Mouse (Mus musculus): ENCODE measurements around the gene Csnk1g2.
"Not testable (repeated sequence)": the region's sequence is repeated elsewhere in the genome, so short reads cannot be mapped to it uniquely, and the experiment has no call there.

The Csnk1g2 gene

GRCm38 (mm10) chr10:80623457-80624191, 986 bp downstream of the Csnk1g2 start:
- peak; percentile 33 to 57 for DNase-seq (ENCODE audit: low spot score in 2 of 2)

GRCm38 (mm10) chr10:80625764-80626163, 3.1 kb downstream of the Csnk1g2 start:
- DNase-seq (ENCODE audit: low spot score in 2 of 2) = no peak

GRCm38 (mm10) chr10:80627685-80628084, 5.0 kb downstream of the Csnk1g2 start:
- no peak for DNase-seq (ENCODE audit: low spot score in 2 of 2)

DNA sequence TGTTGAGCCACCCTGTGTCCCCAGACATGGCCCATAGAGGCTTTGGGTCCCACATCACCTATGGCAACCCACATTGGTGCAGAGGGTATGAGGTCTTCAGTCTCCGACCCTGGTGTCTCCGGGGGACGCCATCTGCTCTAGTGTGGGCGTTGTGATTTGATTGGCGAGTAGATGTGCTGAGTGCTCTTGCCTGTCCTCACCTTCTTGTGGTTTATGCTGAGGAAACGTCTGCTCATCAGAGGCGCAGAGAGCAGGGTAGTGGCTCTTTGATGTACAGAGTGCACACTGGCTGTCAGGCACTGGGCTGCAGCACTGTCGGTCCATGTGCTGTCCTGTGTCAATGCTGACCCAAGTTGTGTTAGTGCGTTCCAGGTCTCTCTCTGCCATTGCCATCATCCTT, 6.3 kb downstream of the Csnk1g2 start:
- no peak for DNase-seq (ENCODE audit: low spot score in 2 of 2)

DNA sequence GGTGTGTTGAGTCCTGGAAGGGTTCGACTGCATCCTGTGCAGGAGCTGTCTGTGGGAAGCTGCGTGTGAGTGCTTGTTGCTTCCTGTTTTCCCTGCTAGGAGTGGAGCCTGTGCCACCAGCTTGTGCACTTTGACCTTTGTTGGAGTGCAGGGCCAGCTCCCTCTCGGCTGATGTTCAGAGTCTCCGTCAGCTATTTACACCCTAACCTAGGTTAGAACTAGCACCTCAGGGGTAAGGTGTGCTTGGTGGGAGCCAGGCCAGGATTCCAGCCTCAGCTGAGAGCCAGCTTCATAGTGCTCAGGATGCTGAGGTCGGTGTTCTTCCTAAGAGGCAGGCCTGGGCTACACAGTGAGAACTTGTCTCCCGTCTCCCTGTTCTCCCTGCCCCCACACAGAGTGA, 12.7 kb downstream of the Csnk1g2 start:
- no peak for DNase-seq (ENCODE audit: low spot score in 2 of 2)

DNA sequence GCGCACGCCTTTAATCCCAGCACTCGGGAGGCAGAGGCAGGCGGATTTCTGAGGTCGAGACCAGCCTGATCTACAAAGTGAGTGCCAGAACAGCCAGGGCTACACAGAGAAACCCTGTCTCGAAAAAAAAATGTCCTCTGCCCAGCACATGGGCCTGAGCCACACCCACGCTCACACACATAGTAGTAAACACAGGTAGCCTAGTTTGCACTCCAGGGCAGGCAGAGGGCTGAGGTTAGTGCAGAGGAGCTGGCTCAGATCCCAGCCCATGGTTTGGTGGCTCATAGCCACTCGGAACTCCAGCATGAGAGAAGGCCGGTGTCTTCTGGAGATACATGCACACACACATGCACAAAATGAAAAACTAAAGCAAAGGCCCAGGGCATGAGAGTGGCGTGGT, 24.3 kb downstream of the Csnk1g2 start:
- no peak for DNase-seq (ENCODE audit: low spot score in 2 of 2)

- not testable (repeated sequence) for DNase-seq (ENCODE audit: low spot score in 2 of 2)
Observed at GRCm38 (mm10) chr10:80649910-80650309, 27.3 kb downstream of the Csnk1g2 start.

- peak; percentile 36 to 49 for DNase-seq (ENCODE audit: low spot score in 2 of 2)
Observed at GRCm38 (mm10) chr10:80650392-80650791, 27.8 kb downstream of the Csnk1g2 start.

DNA sequence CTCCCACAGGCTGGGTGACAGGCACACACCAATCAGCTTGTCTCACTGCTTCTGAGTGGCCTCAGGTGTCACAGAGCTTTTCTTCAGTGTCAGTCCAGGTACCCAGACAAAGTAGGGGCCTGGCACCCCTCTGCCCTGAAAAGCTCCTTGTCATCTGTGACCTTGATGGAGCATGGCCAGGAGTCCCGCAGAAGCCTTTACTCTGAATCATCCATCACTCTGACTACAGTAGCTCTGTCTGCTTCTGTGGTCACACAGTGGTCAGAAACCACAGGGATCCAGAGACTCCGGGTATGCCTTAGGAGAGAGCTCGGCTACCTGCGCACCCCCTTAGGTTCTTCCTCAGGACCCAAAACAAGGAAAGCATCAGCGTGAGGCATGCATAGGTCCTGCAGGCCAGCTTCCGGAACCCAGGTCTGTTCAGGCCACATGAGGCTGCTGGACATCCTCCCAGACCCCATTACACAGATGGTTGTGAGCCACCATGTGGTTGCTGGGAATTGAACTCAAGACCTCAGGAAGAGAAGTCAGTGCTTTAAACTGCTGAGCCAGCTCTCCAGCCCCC, 30.6 kb downstream of the Csnk1g2 start:
- DNase-seq (ENCODE audit: low spot score in 2 of 2) = no peak

DNA sequence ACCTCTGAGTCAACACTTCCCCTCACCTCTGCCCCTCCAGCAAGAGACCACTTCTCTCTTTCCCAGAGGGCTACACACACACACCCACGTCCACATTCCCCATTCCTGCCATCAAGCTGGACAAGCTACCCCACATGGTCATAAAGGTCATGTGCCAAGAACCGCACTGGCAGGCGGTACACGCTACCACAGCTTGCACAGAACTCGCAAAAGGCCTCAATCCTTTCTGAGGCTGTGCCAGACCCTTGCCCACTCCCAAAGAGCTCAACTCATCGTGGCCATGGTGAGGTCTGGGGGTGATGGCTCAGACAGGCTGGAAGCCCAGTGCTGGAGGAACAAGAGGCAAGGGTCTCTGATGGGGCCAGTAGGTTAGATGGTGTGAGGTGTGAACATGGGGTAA, 32.2 kb downstream of the Csnk1g2 start:
- no peak for DNase-seq (ENCODE audit: low spot score in 2 of 2)

- no peak for DNase-seq (ENCODE audit: low spot score in 2 of 2)
Observed at GRCm38 (mm10) chr10:80655406-80656129, 32.9 kb downstream of the Csnk1g2 start.

DNA sequence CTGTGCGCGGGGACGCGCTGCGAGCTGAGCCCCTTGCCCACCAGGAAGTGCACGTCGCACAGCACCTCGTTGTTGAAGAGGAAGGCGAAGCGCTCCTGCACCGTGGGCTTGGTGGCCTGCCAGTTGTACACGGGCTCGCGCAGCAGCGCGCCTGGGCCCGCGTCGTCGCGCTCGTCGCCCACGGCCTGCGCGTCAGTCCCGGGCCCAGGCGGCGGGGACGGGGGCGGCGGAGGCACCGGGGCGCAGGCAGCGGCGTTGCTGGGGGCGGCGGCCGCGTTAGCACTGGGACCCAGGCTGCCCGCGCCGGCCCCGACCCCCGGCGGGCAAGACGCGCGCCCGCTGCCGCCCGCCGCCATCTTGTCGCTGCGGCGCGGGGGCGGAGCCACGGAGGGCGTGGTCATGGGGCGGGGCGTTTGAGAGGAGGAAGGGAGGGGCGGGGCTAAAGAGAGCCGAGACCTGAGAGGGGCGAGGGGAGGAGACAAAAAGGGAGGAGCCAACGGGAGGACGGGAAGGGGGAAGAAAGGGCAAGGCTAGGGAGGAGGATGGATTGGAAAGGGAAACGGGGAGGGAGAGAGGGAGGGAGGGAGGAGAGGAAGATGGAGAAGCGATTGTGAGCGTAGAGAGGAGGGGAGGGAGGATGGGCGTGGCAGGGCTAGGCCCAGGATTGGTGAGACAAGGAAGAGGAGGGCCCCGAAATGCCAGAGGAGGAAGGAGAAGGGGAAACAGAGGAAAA, 33.7 kb downstream of the Csnk1g2 start:
- peak; percentile 91 for DNase-seq (ENCODE audit: low spot score in 2 of 2)

DNA sequence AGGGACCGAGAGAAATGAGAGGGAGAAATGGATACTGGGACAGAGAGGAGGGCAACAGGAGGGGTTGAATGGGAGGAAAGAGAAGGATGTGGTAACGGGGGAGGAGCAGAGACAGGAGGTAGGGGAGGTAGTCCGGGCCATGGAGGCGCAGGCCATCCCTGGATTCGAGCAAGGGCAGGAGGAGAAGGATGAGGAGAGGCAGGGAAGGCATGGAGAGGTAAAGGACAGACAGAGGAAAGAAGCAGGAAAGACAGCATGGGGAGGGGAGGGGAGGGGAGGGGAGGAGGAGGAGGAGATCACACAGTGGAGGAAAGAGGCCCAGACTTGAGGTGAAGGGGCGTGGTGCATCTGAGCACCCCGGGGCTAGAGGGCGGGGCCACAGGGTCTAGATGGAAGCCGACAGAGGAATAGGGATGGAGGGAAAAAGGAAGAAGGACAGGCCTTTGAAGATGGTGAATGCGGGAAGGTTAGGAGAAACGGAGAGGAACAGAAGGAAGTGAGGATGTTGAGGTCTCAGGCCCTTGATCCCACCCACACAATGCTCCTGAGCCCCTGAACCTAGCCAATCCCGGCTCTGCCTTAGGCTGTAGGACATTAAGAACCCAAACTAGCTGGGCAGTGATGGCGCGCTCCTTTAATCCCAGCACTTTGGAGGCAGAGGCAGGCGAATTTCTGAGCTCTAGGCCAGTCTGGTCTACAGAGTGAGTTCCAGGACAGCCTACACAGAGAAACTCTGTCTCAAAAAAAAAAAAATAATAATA, 34.4 kb downstream of the Csnk1g2 start, which contains the start of gene Btbd2:
Gene Btbd2 (minus strand): TSS at position 209 of the 761 bp plus-strand sequence.
- no peak for DNase-seq (ENCODE audit: low spot score in 2 of 2)

DNA sequence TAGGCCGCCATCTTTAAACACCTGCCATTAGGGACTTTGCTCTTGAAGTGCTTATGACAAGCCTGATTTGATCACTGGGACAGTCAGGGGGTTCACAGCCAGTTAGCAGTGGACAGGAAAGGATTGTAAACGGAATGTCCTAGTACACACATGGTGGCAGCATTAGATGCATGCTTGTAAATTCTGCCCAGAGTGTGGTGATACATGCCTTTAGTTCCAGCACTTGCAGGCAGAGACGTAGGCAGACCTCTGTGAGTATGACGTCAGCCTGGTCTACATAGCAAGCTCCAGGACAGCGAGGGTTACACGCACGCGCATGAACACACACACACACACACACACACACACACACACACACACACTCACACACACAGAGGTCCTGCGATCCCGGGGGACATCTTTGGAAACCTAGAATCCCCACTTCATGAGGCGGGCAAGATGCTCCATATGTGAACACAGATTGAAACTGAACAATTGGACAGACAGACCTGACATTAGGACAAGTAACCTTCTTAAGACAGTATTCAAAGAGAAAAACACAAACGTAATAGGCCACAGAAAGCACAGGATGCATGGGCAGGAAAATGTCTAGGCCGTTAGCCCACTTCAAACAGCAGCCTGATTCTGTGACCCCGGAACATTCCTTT, 35.7 kb downstream of the Csnk1g2 start:
- DNase-seq (ENCODE audit: low spot score in 2 of 2) = no peak

GRCm38 (mm10) chr10:80658841-80659202, 36.2 kb downstream of the Csnk1g2 start:
- no peak for DNase-seq (ENCODE audit: low spot score in 2 of 2)

DNA sequence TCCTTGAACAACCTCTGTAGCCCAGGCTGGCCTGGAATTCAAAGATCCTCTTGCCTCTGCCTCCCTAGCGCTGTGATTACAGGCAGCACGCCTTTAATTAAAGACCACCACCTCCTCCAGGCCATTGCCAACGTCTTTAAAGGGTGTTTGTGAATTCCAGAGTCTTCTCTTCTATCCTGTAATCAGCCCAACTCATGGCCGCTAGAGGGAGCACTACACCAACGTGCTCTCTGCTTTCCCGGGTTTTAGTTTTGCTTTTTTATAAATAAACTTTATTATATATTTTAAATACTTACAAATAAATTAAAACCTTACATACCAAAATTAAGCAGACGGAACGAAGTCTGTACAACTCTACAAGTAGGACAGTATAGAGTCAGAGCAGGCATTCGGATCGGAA, 36.6 kb downstream of the Csnk1g2 start:
- DNase-seq (ENCODE audit: low spot score in 2 of 2) = peak; percentile 70 to 81

GRCm38 (mm10) chr10:80661149-80661548, 38.5 kb downstream of the Csnk1g2 start:
- DNase-seq (ENCODE audit: low spot score in 2 of 2) = no peak

GRCm38 (mm10) chr10:80663485-80664196, 41.0 kb downstream of the Csnk1g2 start:
- DNase-seq (ENCODE audit: low spot score in 2 of 2) = no peak

DNA sequence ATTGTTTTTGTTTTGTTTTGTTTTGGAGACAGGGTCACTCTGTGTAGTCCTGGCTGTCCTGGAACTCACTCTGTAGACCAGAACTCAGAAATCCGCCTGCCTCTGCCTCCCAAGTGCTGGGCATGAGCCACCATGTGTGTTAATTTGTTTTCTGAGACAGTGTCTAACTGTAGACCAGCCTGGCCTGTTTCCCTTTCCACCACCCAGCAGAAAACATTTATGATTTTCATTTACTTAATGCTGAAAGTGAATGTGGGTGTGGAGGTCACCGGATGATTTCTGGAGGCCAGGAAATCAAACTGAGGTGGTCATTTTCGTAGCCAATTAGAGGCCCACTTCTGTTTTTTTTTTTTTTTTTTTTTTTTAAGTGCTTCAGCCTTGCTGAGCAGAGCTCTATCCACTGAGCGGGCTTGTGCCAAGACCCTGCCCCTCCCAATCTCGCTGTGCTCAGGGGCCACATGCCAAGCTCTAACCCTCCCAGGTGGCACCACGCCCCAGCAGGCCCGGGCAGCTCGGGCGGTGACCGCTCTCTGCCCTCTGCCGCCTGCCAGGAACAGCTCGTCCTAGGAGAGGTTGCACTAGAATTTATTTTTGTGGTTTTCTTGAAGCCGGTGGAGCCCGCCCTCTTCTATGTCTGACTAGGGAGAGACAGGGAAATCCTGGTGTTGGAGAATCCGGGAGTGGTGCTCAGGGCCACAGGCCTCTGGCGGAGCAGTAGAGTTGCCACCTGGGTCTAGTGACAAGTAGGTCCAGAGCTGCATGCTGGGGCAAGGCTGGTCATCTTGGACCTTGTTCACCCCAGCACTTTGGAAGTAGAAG, 41.8 kb downstream of the Csnk1g2 start:
- DNase-seq (ENCODE audit: low spot score in 2 of 2) = peak in 1 of 2 experiments; percentile 39
